Mouse (Mus musculus) heart, adult 2 months (tissue): ENCODE results near the gene Plpp7. TPM values are rescaled to one million over a fixed set of nuclear protein-coding genes. Genes with fewer than 3 reads are reported as not detected.
A peak's percentile ranks its signal among the peaks of the same experiment; 100 is the strongest.

ENCODE experiments used
- DNase-seq, 2 experiments: peaks; one replicate each; pipeline ENCODE4 v3.0.0; 2021
- H3K27ac ChIP-seq: fragments of 200-600 bp; 2 replicates; pipeline ENCODE4 v1.8.1; 2022
- H3K27me3 ChIP-seq: fragments of 200-500 bp; 2 replicates; pipeline ENCODE4 v1.6.1; 2012; ENCODE audit warnings: mild to moderate bottlenecking, low read length, inconsistent platforms, mixed read lengths; ENCODE audit not compliant: control insufficient read depth, insufficient read depth
- H3K36me3 ChIP-seq: fragments of 200-500 bp; 2 replicates; pipeline ENCODE4 v1.6.1; 2012; ENCODE audit warnings: low read length, inconsistent platforms; ENCODE audit not compliant: control insufficient read depth, insufficient read depth
- H3K4me1 ChIP-seq: fragments of 200-500 bp; 2 replicates; pipeline ENCODE4 v1.6.1; 2011; ENCODE audit warnings: low read length; ENCODE audit not compliant: control insufficient read depth, insufficient read depth
- H3K4me3 ChIP-seq: fragments of 200-600 bp; 2 replicates; pipeline ENCODE4 v1.8.1; 2022
- H3K79me2 ChIP-seq: fragments of 200-500 bp; replicated peaks from 2 replicates; pipeline ENCODE4 v1.6.1; 2012; ENCODE audit warnings: mild to moderate bottlenecking, inconsistent platforms, low read length, moderate library complexity, mixed read lengths; ENCODE audit not compliant: control insufficient read depth, insufficient read depth
- H3K9ac ChIP-seq: fragments of 200-500 bp; 2 replicates; pipeline ENCODE4 v1.6.1; 2012; ENCODE audit warnings: low read depth, mild to moderate bottlenecking, control low read depth, inconsistent platforms, low read length, mixed read lengths
- CTCF ChIP-seq: fragments of 200-600 bp; IDR thresholded peaks from 2 replicates; pipeline ENCODE4 v1.8.1; 2022; ENCODE audit warnings: antibody characterized with exemption, mild to moderate bottlenecking, moderate library complexity
- EP300 ChIP-seq: fragments of 200-500 bp; IDR thresholded peaks from 2 replicates; pipeline ENCODE4 v1.6.1; 2011; ENCODE audit warnings: low read depth, low read length, control low read depth; ENCODE audit not compliant: insufficient read depth
- POLR2A ChIP-seq: fragments of 200-500 bp; IDR thresholded peaks from 2 replicates; pipeline ENCODE4 v1.6.1; 2011; ENCODE audit warnings: mild to moderate bottlenecking, low read depth, low read length, control low read depth; ENCODE audit not compliant: insufficient read depth
- WGBS: fragments of 180-500 bp; shearing (Covaris S2); methylation state at CpG from one replicate; pipeline ENCODE4 v1.1.7; 2018; 5-methylcytosine and 5-hydroxymethylcytosine counted together
- intact Hi-C: fragments of 180-260 bp; cut with DNase I; formaldehyde crosslinking; loops from one replicate; pipeline ENCODE4 v1.15.1; 2025
- polyA plus RNA-seq: library from polyadenylated mRNA; depleted of rRNA; stranded (reverse); fragments of >200 nt; gene quantifications from 2 replicates; pipeline ENCODE4 v1.2.3, GENCODE M21; 2012
- total RNA-seq, 2 experiments: library from RNA; stranded (reverse); gene quantifications; 2 replicates each; pipeline ENCODE4 v1.2.3; 2021

Plpp7 gene
- total and polyA plus RNA-seq, 3 experiments: 33.6 to 56.3 (median 33.8) TPM

DNA sequence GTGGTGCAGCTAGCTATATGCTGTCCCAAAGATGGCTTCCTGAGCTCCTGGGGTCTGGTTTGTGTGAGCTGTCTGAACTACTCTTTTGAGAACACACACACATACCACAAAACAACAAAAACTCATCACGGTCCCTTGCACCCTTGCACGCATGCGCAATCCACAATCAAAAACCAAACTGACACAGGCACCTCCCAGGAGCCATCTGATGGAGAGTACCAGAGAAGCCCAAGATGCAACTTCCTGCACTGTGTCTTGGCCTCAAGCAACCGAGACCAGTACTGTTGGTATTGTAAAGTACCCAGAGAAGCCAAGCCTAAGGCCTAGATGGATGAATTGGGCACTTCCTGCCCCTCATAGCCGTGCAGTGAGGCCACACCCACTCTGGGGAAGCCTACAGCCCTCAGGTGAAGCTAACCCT, 29.9 kb upstream of the Plpp7 start:
- Histone ChIP-seq H3K27me3 (no peaks in the 10 kb centered on the region), H3K79me2 (no peaks in the 10 kb centered on the region), H3K4me1 (peaks cover 8% of the 10 kb centered on the region; the same call in 1 of the 2 replicates), H3K9ac (no peak overlapping the region), H3K36me3 (no peaks in the 10 kb centered on the region), H3K27ac (peak overlapping the region; percentile 75), H3K4me3 (no peak overlapping the region)
- DNase-seq: no peak
- no peak for TF ChIP-seq EP300
- TF ChIP-seq CTCF: no peak
- TF ChIP-seq POLR2A: no peak
- WGBS: 57% methylated on average over 5 of the region's 5 CpGs
- intact Hi-C loops: no loop called here

GRCm38 (mm10) chr2:32066005-32066404, 29.3 kb upstream of the Plpp7 start:
- no peak overlapping the region for H3K9ac ChIP-seq
- H3K79me2 ChIP-seq: no peaks in the 10 kb centered on the region
- H3K27ac ChIP-seq: no peak overlapping the region; the same call in 1 of the 2 replicates
- no peak for DNase-seq
- H3K36me3 ChIP-seq: no peaks in the 10 kb centered on the region
- intact Hi-C loops: no loop called here
- 62% methylated on average over 4 of the region's 4 CpGs for WGBS
- peaks cover 8% of the 10 kb centered on the region; the same call in 1 of the 2 replicates for H3K4me1 ChIP-seq
- no peak overlapping the region for H3K4me3 ChIP-seq
- no peaks in the 10 kb centered on the region for H3K27me3 ChIP-seq
- no peak for TF ChIP-seq POLR2A
- TF ChIP-seq CTCF: peak; percentile 47
- TF ChIP-seq EP300: no peak

- WGBS: 70% methylated on average over 31 of the region's 31 CpGs
- no peak overlapping the region for H3K9ac ChIP-seq
- H3K27ac ChIP-seq: no peak overlapping the region
- H3K27me3 ChIP-seq: no peaks in the 10 kb centered on the region
- TF ChIP-seq EP300 (no peak), CTCF (no peak), POLR2A (no peak)
- no peak for DNase-seq
- H3K36me3 ChIP-seq: no peaks in the 10 kb centered on the region
- no peaks in the 10 kb centered on the region for H3K79me2 ChIP-seq
- H3K4me3 ChIP-seq: no peak overlapping the region
- intact Hi-C loops: no loop called here
- H3K4me1 ChIP-seq: peaks cover 5% of the 10 kb centered on the region; the same call in 1 of the 2 replicates
These were observed 26.3 kb upstream of the Plpp7 start for GRCm38 (mm10) chr2:32068811-32069607.

DNA sequence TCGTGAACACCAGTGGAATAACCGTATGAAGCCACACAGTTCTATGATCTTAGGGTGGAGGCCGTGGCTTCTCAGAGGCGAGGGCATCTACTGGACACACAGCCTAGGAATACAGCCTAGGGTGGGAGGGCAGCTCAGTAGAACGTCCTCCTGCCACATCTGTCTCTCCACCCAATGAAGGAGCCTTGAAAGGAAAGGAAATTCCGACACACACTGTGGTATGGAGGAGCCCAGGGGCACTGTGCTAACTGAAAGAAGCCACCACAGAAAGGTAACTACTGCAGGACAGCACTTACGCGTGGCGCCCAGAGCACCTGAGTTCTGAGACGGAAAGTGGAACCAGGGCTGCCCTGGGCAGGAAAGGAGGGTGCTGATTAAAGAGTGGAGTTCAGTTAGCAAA, 24.6 kb upstream of the Plpp7 start:
- Histone ChIP-seq H3K36me3 (no peaks in the 10 kb centered on the region), H3K79me2 (no peaks in the 10 kb centered on the region), H3K4me1 (peaks cover 6% of the 10 kb centered on the region; the same call in 1 of the 2 replicates), H3K4me3 (no peak overlapping the region), H3K27ac (no peak overlapping the region), H3K9ac (no peak overlapping the region), H3K27me3 (no peaks in the 10 kb centered on the region)
- intact Hi-C loops: no loop called here
- TF ChIP-seq POLR2A: no peak
- 89% methylated on average over 10 of the region's 10 CpGs for WGBS
- no peak for DNase-seq

DNA sequence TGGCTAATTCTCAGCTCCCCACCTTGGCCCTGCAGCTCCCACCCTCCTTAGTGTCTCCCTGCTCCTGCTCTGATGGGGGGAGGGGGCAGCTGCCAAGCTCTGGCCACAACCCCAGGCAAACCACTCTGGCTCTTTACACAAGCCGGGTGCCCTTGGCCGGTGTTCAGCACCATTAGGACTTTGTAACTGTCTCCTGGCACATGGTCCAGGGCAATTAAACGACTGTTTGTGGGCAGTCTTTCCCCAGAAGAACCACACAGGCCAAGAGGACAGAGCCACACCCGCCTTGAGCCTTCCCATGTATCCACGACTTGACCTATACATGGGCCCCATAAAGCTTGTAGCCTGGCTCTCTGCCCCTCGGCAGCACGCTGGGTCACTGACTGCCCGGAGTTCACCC, 20.9 kb upstream of the Plpp7 start:
- Histone ChIP-seq H3K36me3 (no peaks in the 10 kb centered on the region), H3K79me2 (0 out of 2 replicates have a peak, but pooled peaks cover 2% of the 10 kb centered on the region), H3K27ac (no peak overlapping the region; the same call in 1 of the 2 replicates), H3K27me3 (no peaks in the 10 kb centered on the region), H3K4me3 (no peak overlapping the region), H3K9ac (no peak overlapping the region), H3K4me1 (peaks cover 14% of the 10 kb centered on the region)
- intact Hi-C loops: no loop called here
- WGBS: 51% methylated on average over 8 of the region's 8 CpGs
- TF ChIP-seq EP300 (0 out of 2 replicates have a peak, but pooled peaks have one; percentile 43), CTCF (no peak), POLR2A (no peak)
- DNase-seq: peak; percentile 55 to 74

DNA sequence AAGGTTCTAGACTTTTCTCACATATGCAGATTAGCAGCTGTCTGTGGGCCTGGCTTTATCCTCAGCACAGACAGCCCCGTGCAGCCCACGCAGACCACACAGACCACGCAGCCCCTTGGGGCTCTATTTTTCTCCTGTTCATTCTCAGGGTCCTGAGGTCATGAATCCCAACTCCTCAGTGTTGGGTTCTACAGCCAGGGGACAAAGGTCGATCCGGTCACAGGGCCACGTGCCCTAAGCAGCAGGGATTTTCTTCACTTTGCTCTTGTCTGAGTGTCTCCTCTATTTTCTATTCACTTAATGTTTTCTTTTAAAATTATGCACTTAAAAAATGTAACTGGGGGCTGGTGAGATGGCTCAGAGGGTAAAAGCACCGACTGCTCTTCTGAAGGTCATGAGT, 20.0 kb upstream of the Plpp7 start:
- no peak for DNase-seq
- Histone ChIP-seq H3K4me1 (peaks cover 18% of the 10 kb centered on the region), H3K27ac (peak overlapping the region; percentile 2; the same call in 1 of the 2 replicates), H3K4me3 (no peak overlapping the region), H3K79me2 (0 out of 2 replicates have a peak, but pooled peaks cover 2% of the 10 kb centered on the region), H3K36me3 (no peaks in the 10 kb centered on the region), H3K9ac (no peak overlapping the region), H3K27me3 (no peaks in the 10 kb centered on the region)
- intact Hi-C loops: no loop called here
- no peak for TF ChIP-seq CTCF
- TF ChIP-seq EP300: no peak
- no peak for TF ChIP-seq POLR2A
- WGBS: 64% methylated on average over 7 of the region's 7 CpGs
